Mouse (Mus musculus) ovary, postnatal 10 days (tissue): ENCODE measurements around the gene Dkk3.
"Not testable (repeated sequence)": the region's sequence is repeated elsewhere in the genome, so short reads cannot be mapped to it uniquely, and the experiment has no call there.

ENCODE experiments used
- DNase-seq: peaks from one replicate; pipeline ENCODE4 v3.0.0; 2022; ENCODE audit warnings: low spot score

Gene Dkk3

DNA sequence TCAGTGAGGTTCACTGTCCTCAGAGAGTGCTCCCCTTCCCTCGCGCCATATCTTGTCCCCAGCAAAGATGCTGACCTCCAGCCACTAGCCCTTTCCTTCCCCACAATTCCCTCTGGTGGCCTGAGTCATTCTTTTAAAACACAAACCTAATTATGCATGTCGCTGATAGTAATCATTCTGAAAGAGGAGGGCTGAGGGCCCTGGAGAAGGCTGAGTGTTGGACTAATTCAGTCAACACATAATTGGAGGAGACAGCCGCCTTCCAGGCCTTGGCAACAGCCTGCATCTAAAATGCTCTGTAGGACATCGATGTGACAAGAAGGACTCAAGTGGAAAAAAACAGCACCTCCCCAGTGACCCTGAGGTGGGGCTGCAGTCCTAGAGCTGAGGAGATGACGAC lies 29.0 kb downstream of the Dkk3 start:
- no peak for DNase-seq

DNA sequence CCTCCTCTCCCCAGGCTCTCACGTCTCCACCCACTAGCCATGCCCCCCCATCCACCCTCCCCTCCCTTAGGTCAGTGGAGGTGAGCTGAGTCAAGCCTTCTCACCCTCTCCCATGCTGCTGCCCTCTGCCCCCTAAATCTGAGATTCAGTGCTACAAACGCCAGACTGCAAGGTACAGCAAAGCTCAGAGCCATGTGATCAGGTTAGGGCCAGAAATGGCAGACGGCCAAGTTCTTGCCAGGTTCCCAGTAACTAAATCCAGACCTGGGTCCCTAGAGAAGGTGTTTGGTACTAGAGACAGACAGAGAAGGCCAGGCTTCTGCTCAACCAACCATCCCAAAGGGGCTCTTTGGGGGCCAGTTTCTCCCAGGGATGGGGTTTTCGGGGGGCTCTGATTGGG lies 30.0 kb downstream of the Dkk3 start:
- DNase-seq = no peak

- DNase-seq = no peak
These were observed 30.9 kb downstream of the Dkk3 start for GRCm38 (mm10) chr7:112127954-112128353.

DNA sequence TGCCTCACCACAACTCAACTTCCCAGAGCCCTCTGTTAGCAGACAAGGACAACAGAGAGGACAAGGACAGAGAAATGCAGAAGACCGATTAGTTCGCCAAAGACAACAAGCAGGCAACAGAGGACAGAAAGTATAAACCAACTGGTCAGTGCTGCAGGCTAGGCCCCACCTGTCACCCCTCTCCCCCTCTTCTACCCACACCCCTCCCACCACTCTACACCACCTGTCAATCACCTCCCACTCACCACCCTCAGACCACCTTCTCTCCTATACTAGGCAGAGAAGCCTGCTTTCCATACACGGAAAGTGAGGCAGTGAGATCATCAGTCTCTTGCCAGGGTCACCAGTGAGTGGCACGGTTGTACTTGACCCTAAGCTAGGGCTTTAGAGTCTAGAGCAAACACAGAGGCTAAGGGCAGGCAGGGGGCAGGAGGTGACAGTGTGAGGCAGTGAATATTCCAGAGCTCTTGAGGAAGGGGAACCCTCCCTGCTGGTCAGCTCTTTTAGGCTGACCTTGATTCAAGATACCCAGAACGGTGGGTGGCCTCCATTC lies 31.7 kb downstream of the Dkk3 start:
- no peak for DNase-seq

- no peak for DNase-seq
These were observed 33.1 kb downstream of the Dkk3 start for GRCm38 (mm10) chr7:112125625-112126260.

- DNase-seq = no peak
These were observed 35.2 kb downstream of the Dkk3 start for GRCm38 (mm10) chr7:112123612-112124011.

DNA sequence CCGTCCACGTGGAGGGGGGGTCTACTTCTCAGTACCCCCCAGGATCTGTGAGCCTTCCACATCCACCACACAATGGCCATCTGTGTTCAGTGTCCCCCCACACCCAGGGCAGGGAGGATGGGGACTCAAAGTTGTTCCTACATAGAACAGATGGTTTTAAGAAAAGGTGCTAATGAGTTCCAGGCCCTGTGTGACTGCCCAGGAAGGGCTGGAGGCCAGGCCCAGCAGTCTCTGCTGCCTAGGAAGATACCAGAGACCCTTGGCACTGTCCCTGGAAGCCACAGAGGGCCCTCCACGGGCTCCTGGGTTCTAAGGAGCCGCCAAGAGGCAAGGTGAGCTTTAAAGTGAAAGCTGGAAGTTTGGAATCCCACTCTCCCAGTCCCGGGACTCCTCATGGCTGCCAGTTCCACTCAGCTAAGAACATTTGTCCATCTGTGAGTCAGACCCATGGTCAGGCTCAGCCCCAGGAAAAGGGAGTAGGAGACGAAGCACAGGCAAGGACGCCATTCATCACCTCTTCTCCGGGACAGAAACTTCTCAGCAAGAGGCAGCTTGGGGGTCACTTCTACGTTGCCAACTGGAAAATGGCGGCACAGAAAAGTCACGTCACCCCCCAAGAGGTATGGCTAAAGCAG lies 36.9 kb downstream of the Dkk3 start:
- DNase-seq = no peak

DNA sequence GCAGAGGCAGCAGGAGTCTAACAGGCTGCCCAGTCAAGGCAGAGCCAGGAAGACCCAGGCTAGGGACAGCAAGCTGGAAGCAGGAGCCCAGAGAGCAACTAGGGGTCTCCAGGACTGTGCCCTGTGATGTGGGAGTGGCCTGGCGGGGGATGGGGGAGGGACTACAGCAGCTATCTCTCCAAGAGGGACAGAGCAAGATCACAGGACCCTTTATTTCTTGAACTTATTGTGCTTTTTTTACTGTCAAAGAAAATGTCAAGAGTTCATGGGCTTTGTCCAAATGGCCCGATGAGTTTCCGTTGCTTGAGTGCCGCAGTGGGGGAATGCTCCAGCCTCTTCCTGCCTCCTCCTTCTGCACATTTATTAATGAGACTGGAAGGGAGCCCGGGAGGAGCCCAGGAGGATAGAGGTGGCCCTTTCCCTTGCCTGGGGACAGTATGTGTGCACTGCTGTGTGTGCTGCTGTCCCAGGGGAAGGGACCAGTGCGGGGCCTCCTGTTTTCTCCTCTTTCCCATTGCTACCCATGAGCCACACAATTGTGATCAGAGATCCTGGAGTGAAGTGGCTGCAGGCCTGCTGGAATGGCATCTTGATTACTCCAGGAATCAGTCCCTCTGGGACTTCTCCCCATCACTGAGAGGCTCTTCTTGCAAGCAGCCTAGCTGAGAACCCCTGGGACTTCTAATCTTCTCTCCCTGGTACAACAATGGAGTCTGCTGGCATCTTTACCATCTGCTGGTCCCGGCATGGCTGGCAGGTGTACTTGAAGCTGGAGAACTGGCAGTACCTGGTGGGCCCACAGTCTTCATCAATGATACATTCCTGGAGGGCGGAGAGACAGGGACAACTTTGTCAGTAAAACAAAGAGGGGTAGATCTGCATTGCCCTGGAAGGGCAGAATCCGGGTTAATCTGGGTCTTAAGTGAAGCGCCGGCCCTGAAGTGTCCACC lies 37.7 kb downstream of the Dkk3 start:
- no peak for DNase-seq

- DNase-seq = no peak
These were observed 39.6 kb downstream of the Dkk3 start for GRCm38 (mm10) chr7:112119248-112119647.

DNA sequence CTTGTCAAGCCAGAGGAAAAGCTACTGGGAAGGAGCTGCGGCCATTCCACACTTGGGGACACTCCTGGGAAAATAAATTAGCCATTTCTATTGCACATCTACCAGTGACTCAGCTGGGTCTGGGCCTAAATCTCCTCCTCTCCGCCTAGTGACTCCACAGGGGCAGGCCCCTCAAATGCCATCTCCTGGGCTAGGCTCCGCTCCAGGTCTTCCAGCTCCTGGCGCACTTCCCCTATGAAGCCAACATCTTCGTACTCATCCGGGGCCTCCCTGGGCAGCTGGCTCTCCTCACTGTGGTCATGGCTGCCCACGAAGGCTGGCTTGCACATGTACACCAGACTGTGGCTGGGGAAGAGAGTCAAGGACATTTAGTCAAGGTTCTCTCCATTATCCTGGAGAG lies 40.8 kb downstream of the Dkk3 start:
- no peak for DNase-seq

GRCm38 (mm10) chr7:112117501-112117900 lies 41.4 kb downstream of the Dkk3 start:
- DNase-seq = no peak

DNA sequence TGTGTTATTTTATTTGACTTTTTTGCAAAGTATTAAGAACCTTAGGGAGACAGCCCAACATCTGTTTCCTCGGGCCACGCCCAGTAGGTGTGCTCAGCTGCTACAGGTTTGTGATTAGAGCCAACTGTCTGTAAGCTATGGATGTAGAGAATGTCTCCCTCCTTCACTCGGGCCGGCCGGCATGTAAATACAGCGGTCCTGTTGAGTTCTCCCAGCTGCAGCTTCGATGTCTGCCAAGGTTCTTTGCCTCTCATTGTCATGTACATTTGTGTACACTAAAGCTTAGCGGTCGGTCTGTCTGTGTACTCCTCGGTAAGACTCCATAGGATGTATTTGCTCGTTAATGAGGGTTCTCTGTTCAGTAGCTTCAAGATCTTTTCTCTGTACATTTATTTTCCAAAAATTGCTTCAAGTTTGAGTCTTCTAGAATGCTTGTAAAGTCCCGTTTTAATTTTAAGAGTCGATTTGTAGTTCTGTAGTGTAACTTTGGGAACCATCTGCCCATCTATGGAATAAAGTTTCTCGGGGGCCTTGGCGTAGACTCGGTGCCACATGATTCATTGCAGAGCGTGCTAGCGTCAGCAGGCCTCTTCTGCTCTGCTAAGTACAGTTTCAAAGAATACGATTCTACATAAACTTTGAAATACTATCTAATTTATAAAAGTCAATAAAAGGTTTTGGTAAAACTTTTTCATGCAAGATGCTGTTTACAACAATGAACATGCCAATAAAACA lies 48.1 kb downstream of the Dkk3 start:
- no peak for DNase-seq

DNA sequence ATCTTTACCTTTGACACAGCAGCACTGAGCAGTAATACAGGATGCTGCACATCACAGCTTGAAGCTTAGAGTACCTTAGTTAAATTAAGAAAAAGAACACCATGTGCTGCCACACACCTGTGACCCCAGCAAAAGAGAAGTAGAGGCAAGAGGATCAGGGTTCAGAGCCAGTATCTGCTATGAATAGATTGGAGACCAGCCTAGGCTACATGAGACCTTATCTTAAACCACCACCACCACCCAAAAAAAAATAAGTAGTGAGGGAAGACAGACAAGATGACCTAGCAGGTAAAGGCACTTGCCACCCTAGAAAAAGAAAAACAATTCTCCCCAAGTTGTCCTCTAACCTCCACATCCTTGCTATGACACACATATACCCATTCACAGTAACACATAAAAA lies 50.1 kb downstream of the Dkk3 start:
- DNase-seq = no peak

- DNase-seq = no peak
These were observed 55.0 kb downstream of the Dkk3 start for GRCm38 (mm10) chr7:112103816-112104215.

GRCm38 (mm10) chr7:112102933-112103332 lies 55.9 kb downstream of the Dkk3 start:
- no peak for DNase-seq

DNA sequence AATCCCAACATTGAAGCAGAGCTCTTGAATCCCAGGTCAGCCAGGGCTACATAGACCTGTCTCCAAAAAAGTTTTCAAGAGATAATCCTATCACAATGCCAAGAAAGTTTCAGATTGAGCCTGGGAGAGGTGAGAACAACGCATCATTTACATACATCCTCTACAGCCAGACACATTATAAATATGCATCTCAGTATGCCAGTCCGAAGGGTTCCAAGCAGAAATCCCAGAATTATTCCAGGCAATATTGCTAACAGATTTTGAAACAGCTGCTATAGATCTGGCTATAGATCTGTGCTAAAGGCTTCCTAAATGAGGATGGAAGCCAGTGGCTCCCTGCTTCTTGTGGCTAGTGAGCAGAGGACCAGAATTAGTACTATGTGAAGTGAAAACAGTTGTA lies 58.0 kb downstream of the Dkk3 start:
- DNase-seq = no peak

GRCm38 (mm10) chr7:112094923-112095322 lies 63.9 kb downstream of the Dkk3 start:
- not testable (repeated sequence) for DNase-seq

GRCm38 (mm10) chr7:112086186-112086585 lies 72.7 kb downstream of the Dkk3 start:
- no peak for DNase-seq

DNA sequence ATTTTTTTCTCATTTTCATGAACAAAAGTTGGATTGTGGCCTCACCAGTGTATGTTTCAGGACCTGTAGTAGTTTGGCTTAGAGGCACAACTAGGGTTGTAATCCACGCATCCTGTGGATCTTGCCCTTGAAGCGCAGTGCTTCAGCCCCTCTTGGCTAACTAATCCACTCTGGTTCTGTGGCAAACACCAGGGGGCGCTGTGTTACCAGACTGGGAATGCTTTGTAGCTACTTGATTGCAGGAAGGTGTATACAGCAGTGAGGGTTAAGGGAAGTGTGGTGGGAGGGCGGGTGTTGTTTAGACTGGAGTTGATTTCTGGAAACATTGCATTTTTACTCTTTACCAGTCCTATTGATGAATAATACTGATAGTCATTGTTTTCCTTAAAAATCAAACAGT lies 73.8 kb downstream of the Dkk3 start:
- peak; percentile 80 for DNase-seq

GRCm38 (mm10) chr7:112084222-112084621 lies 74.6 kb downstream of the Dkk3 start:
- no peak for DNase-seq

DNA sequence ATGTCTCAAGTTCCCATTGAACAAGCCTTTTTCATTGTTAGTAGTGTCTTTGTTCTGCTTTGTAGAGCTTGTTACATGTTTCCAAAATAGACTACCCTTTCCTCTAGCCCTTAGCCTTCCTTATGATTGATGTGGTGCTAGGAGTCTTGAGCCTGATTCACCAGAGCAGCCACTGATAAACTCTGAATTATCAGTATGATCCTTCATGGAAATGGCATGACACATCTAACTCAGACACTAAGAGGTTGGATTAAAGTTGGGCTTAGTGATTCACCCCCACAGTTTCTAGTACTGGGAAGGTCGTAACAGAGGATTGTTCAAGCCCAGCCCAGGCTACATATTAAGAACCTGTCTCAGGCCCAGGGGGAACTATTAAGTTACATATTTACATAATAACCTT lies 76.2 kb downstream of the Dkk3 start:
- DNase-seq = no peak

DNA sequence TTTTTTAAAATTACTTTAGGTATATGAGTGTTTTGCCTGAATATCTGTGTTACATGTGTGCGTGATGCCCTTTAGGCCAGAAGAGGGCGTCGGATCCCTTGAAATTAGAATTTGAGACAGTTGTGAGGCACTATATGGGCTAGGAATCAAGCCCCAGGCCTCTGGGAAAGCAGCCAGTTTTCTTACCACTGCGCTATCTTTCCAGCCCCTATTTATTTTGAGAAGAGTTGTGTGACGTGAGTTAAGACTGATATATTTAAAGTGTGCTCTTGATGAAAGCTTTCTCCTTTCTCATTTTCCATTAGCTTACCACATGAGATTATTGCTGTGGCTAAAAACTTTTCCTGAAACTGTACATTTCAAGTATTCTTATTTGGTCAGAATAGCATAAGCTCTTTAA lies 84.0 kb downstream of the Dkk3 start:
- DNase-seq = no peak
